Mouse (Mus musculus): ENCODE results near the gene Fdxr.

Fdxr gene

DNA sequence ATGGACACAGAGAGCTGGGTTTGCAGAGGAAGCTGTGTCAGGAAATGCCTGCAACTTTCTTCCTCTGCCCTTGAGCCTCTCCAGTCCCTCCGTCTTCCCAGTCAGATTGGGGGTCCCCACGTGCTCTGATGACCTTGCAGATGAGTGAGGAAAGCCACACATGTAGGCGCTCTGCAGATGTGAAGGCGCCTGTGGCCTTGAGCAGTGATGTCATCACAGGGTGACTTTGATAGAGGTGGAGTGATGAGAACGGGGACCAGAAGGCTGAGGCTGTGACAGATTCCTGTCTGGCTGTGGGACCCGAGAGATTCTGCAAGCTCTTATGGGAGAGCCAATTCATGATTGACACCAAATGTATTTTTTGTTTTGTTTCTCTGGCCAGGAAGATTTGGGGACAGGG lies 53.0 kb downstream of the Fdxr start:
- no peak for TF ChIP-seq GATA4 (IDR thresholded peaks at IDR 0.05; ENCODE audit: insufficient replicate concordance, low read length)

DNA sequence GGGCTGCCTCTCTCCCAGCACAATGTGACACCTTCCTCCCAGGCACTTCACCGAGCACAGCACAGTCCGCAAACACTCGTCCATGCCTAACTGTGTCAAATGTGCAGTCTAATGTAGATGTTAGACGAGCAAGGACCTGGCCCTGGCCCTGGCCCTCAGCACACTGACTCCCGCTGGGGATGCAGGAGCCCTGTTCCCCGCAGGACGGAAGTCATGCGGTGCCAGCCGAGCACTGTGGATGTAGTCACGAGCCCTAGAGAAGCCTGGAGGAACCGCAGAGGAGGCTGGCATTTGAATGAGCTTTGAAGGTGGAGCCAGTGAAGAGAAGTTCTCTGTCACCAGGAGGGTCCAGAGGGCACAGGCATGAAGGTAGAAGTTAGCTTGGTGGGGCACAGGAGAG lies 53.4 kb downstream of the Fdxr start:
- no peak for TF ChIP-seq GATA4 (IDR thresholded peaks at IDR 0.05; ENCODE audit: insufficient replicate concordance, low read length)

DNA sequence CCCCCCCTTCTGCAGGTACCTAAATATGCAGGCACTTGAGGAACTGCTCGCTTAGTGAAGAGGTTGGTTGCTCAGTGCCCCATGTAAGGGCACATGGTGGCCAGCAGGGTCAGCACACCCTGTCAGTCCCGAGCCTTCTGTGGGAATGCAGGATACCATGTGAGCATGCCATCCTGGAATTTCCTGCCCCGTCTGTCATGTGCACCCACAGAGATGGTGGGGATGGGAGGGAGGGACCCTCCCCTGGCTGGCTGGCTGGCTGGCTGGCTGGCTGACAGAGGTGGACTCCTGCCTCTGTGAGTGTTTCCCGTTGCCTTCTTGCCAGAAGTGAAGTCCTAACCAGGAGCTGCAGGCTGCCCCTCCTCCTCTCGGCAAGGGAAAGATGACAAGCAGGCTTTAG lies 54.3 kb downstream of the Fdxr start:
- TF ChIP-seq GATA4 (IDR thresholded peaks at IDR 0.05; ENCODE audit: insufficient replicate concordance, low read length) = no peak

DNA sequence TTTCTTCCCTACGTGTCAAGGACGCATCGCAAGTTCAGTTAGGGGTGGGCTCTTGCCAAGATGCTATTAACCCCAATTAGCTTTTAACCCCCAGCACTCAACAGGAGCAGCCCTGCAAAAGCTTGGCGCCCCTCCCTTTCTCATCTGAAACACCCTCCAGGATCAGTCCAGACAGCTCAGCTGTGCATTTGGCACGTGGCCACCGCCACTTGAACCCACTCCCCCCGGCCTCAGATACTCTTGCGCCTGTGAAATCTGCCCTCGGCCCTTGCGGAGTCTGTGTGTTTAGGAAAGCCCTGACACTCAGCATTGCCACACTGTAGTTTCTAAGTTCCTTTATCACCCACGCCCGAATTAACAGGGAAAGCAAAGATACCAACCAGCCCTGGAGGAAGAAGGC lies 54.8 kb downstream of the Fdxr start:
- no peak for TF ChIP-seq GATA4 (IDR thresholded peaks at IDR 0.05; ENCODE audit: insufficient replicate concordance, low read length)

DNA sequence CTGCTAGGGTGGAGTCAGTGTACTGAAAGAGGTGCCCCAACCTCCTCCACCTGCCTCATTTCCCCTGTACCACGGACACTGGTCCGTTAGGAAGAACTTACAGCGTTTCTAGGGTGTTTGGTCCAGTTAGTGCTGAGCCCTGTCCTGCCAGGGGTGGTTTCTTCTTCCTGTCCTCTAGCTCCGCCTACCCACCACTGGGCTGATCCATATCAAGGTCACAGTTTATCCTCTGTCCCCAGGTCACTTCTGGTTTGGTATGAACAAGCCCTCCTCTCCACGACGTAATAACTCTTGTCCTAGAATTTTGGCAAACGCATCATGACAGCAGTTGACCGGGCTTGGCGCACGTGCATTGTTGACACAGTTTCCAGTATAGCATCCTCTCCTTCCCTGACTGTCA lies 57.2 kb downstream of the Fdxr start:
- TF ChIP-seq GATA4 (IDR thresholded peaks at IDR 0.05; ENCODE audit: insufficient replicate concordance, low read length) = no peak

DNA sequence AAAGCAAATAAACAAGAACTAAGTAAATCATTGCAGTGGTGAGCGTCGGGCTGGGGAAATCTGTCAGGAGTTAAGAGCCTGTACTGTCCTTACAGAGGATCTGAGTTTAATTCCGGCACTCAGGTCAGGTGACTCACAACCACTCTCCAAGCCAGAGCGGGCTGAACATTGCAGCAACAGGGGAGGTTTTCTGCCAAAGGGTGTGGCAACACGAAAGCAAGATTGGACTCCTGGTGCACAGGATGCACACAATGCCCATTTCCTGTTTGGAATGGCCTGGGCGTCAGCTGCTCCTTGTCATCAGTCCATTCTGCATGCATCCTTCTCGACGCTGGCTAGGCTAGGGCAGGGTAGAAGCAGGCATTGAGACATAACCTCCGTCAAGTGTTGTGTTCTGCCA lies 57.6 kb downstream of the Fdxr start:
- no peak; the same call in 1 of the 2 replicates for TF ChIP-seq GATA4 (IDR thresholded peaks at IDR 0.05; ENCODE audit: insufficient replicate concordance, low read length)
